Mouse (Mus musculus) bone marrow macrophage, adult 2 months (primary cell): ENCODE results near the gene Rtel1.

ENCODE experiments used
- CTCF ChIP-seq: IDR thresholded peaks from 2 replicates; pipeline ENCODE4 v1.5.1; 2012; ENCODE audit warnings: low read depth, mild to moderate bottlenecking, low read length, moderate library complexity
- POLR2A ChIP-seq: IDR thresholded peaks from 2 replicates; pipeline ENCODE4 v1.6.1; 2012; ENCODE audit warnings: mild to moderate bottlenecking, low read depth, low read length, borderline replicate concordance

DNA sequence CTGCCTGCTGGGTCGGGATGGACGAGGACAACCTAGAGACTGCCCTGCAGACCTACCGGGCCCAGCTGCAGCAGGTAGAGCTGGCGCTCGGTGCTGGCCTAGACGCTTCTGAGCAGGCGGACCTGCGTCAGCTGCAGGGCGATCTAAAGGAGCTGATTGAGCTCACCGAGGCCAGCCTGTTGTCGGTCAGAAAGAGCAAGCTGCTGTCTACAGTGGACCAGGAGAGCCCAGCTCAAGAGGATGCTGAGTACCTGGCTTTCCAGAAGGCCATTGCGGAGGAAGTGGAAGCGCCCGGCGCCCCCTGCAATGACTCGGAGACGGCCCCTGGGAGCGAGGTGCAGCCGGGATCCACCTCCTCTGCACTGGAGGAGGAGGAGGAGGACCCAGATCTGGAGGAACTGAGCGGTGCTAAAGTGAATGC, 46.1 kb downstream of the Rtel1 start:
- no peak for TF ChIP-seq POLR2A
- no peak for TF ChIP-seq CTCF
